Mouse (Mus musculus): ENCODE measurements at regions not wholly inside any gene's neighbourhood (a gene's known extent, or its start where the extent isn't known, plus 50 kb on each side); places are given as distances from the start of the nearest gene placed in this dataset.
A peak's percentile ranks its signal among the peaks of the same experiment; 100 is the strongest.

DNA sequence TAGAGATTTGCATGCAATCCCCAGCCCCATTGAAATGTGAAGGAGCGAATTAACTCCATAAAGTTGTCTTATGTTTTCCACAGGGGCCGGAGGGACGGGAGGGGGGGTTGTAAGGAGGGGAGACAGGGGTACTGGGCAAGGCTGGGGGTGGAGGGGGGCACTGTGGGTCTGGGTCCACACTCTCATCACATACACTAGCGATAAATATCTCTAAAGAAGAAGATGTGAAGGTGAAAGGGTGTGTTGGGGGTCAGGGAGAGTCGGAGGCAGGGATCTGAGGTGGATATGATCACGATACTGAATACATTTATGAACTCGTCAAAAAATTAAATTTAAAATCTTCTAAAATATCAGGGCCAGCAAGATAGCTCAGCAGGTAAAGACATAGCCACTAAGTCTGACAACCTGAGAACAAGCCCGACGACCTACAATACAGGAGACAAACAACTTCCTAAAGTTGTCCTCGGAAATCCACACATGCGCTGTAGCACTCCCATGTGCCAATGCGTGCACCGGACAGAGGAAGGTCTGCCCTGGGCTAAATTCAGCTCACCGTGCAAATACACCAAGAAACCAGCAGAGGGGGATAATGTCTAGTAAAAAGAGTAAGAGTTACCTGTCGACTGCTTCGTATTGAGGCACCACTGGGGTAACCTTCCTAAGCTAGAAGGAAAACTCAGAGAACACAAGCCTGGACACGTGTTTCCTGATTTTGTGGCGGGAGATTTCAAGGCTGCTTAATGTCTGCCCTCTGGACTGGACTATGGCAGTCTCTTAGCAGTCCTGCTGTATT lies 85.6 kb upstream of the Nt5e start:
- DNase-seq (ENCODE audit: low spot score) (peak; percentile 95), ATAC-seq (replicated peaks; ENCODE audit: low FRiP score, low read depth) (peak; percentile 96)
- H3K4me2 ChIP-seq (ENCODE audit: low read length): peak overlapping the region; percentile 66
- H3K9ac ChIP-seq (ENCODE audit: low read depth, low read length): peak overlapping the region; percentile 44; the same call in 1 of the 2 replicates
- no peaks in the 10 kb centered on the region for H3K27me3 ChIP-seq (ENCODE audit: insufficient read depth, low read length)
- H3K27ac ChIP-seq: no peak overlapping the region
- peak overlapping the region; percentile 32 for H3K4me3 ChIP-seq (replicated peaks; ENCODE audit: low read depth, low read length)
- 6% methylated on average over 18 of the region's 18 CpGs for WGBS
- TF ChIP-seq CTCF (IDR thresholded peaks at IDR 0.05; ENCODE audit: low read depth): peak; percentile 88
- no peaks in the 10 kb centered on the region for H3K4me1 ChIP-seq (replicated peaks; ENCODE audit: insufficient read depth, low read length)
- H3K36me3 ChIP-seq (ENCODE audit: insufficient read depth, low read length): no peaks in the 10 kb centered on the region
- no peaks in the 10 kb centered on the region for H3K9me3 ChIP-seq (replicated peaks; ENCODE audit: low read length)

DNA sequence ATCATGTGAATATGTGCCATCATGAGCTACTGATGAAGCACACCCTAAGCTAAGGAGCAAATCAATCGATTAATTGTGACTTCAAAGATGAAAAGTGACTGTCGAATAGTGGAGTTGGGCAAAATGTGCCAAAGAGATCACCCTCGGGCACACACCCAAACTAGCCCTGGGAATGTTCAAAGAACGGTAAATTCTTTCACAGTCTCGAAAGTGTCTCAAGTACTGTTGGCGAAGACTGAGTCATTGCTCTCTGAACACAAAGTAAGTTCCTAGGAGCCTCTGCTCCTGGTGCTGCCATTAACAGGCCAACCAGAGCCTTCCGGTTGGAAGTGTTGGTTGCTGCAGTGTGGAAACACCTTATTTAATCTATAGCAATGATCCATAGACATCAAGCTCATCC lies 84.5 kb upstream of the Nt5e start:
- H3K27me3 ChIP-seq (ENCODE audit: insufficient read depth, low read length): no peaks in the 10 kb centered on the region
- H3K9me3 ChIP-seq (replicated peaks; ENCODE audit: low read length): no peaks in the 10 kb centered on the region
- no peak overlapping the region for H3K27ac ChIP-seq
- WGBS: 85% methylated on average over 7 of the region's 7 CpGs
- H3K4me3 ChIP-seq (replicated peaks; ENCODE audit: low read depth, low read length): no peak overlapping the region
- no peaks in the 10 kb centered on the region for H3K4me1 ChIP-seq (replicated peaks; ENCODE audit: insufficient read depth, low read length)
- no peak overlapping the region for H3K4me2 ChIP-seq (ENCODE audit: low read length)
- no peak for DNase-seq (ENCODE audit: low spot score)
- no peak for TF ChIP-seq CTCF (IDR thresholded peaks at IDR 0.05; ENCODE audit: low read depth)
- ATAC-seq (replicated peaks; ENCODE audit: low FRiP score, low read depth): no peak
- no peaks in the 10 kb centered on the region for H3K36me3 ChIP-seq (ENCODE audit: insufficient read depth, low read length)
- H3K9ac ChIP-seq (ENCODE audit: low read depth, low read length): no peak overlapping the region

DNA sequence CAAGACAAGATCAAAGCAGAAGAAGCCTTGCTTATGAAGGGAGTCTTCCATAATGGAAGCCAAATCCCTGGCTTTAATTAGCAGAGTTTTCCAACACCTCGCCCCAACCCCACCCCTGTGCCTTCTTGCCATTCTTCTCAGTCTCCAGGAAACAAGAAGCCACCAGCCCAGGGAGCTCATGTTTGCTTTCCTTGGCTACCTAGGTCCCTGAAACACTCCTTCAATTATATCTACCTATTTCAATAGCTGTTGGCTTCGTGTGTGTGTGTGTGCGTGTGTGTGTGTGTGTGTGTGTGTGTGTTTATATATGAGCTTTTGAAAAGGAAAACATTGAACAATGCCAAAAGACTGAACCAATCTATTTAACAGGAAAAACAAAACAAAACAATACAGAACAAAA lies 82.5 kb upstream of the Nt5e start:
- Histone ChIP-seq H3K4me3 (replicated peaks; ENCODE audit: low read depth, low read length) (no peak overlapping the region), H3K9ac (ENCODE audit: low read depth, low read length) (no peak overlapping the region), H3K27me3 (ENCODE audit: insufficient read depth, low read length) (no peaks in the 10 kb centered on the region), H3K9me3 (replicated peaks; ENCODE audit: low read length) (no peaks in the 10 kb centered on the region), H3K27ac (no peak overlapping the region), H3K36me3 (ENCODE audit: insufficient read depth, low read length) (no peaks in the 10 kb centered on the region), H3K4me2 (ENCODE audit: low read length) (no peak overlapping the region), H3K4me1 (replicated peaks; ENCODE audit: insufficient read depth, low read length) (no peaks in the 10 kb centered on the region)
- 89% methylated on average over 3 of the region's 3 CpGs for WGBS
- DNase-seq (ENCODE audit: low spot score) (no peak), ATAC-seq (replicated peaks; ENCODE audit: low FRiP score, low read depth) (no peak)
- TF ChIP-seq CTCF (IDR thresholded peaks at IDR 0.05; ENCODE audit: low read depth): no peak

DNA sequence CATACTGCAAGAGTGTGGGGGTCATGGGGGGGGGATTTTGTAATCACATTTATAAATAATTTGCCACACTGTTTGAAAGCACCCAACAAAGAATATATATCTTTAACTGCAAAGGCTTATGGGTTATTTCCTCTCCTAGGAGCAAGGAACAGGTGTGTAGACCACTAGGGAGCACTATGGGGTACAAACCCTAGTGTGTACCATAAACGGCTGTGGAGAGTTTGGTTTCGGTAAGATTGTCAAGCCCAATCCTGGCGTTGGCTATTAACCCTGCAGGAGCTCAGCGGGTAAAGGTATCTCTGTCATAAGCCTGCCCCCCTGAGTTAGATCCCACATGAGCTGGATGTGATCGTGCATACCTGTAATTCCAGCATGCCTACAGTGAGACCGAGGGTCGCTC lies 71.0 kb upstream of the Nt5e start:
- 76% methylated on average over 7 of the region's 7 CpGs for WGBS
- no peak overlapping the region for H3K9ac ChIP-seq (ENCODE audit: low read depth, low read length)
- no peaks in the 10 kb centered on the region for H3K4me1 ChIP-seq (replicated peaks; ENCODE audit: insufficient read depth, low read length)
- ATAC-seq (replicated peaks; ENCODE audit: low FRiP score, low read depth): no peak
- H3K9me3 ChIP-seq (replicated peaks; ENCODE audit: low read length): no peaks in the 10 kb centered on the region
- no peak overlapping the region for H3K4me2 ChIP-seq (ENCODE audit: low read length)
- DNase-seq (ENCODE audit: low spot score): no peak
- peak; percentile 15; the same call in 1 of the 2 replicates for TF ChIP-seq CTCF (IDR thresholded peaks at IDR 0.05; ENCODE audit: low read depth)
- no peak overlapping the region for H3K27ac ChIP-seq
- no peaks in the 10 kb centered on the region for H3K27me3 ChIP-seq (ENCODE audit: insufficient read depth, low read length)
- no peaks in the 10 kb centered on the region for H3K36me3 ChIP-seq (ENCODE audit: insufficient read depth, low read length)
- no peak overlapping the region for H3K4me3 ChIP-seq (replicated peaks; ENCODE audit: low read depth, low read length)

DNA sequence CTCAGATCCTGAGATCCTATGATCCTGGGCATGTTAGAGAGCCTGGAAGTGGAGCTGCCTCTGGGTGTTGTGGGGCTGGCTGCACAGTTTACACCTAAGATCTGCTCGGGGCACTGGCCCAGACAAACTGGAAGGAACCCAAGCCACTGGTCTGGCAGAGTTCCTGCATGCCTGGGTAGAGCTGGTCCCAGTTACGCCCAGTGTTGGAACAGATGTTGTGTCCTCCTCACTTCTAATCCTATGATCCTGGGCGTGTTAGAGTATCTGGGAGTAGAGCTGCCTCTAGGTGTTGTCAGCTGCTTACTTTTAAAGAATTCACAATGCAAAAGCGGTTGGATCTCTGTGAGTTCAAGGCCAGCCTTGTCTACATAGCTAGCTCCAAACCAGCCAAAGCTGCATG lies 67.4 kb upstream of the Nt5e start:
- no peaks in the 10 kb centered on the region for H3K9me3 ChIP-seq (replicated peaks; ENCODE audit: low read length)
- H3K4me1 ChIP-seq (replicated peaks; ENCODE audit: insufficient read depth, low read length): no peaks in the 10 kb centered on the region
- ATAC-seq (replicated peaks; ENCODE audit: low FRiP score, low read depth) (no peak), DNase-seq (ENCODE audit: low spot score) (no peak)
- 82% methylated on average over 4 of the region's 4 CpGs for WGBS
- TF ChIP-seq CTCF (IDR thresholded peaks at IDR 0.05; ENCODE audit: low read depth): no peak
- no peak overlapping the region for H3K9ac ChIP-seq (ENCODE audit: low read depth, low read length)
- no peaks in the 10 kb centered on the region for H3K27me3 ChIP-seq (ENCODE audit: insufficient read depth, low read length)
- no peak overlapping the region for H3K4me2 ChIP-seq (ENCODE audit: low read length)
- no peak overlapping the region for H3K4me3 ChIP-seq (replicated peaks; ENCODE audit: low read depth, low read length)
- H3K27ac ChIP-seq: no peak overlapping the region
- H3K36me3 ChIP-seq (ENCODE audit: insufficient read depth, low read length): no peaks in the 10 kb centered on the region

DNA sequence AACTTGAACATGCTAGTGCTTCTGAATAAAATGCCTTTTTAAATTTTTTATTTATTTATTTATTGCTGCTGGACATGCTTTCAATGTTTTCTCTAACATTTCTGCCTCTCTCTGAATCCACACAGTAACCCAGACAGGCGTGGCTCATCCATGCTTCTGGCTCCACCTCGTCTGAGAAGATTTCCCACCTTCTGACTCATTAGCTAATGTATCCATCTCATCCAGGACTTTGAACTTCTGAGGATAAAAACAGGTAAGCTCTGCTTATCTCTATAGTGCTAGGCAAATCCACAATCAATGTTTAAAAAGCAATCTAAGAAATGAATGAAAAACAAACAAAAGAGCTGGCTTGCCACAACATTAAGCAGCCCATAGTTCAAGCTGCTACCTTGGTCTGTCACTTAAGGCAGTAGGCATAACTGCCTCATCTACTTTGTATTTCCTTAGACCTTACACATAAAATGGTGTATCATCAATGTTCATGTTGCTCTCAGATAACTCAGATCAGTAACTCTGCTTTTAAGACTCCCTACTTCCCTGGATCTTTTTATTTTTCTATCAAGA lies 66.8 kb upstream of the Nt5e start:
- 67% methylated on average over 2 of the region's 2 CpGs for WGBS
- Histone ChIP-seq H3K4me1 (replicated peaks; ENCODE audit: insufficient read depth, low read length) (no peaks in the 10 kb centered on the region), H3K27me3 (ENCODE audit: insufficient read depth, low read length) (no peaks in the 10 kb centered on the region), H3K4me2 (ENCODE audit: low read length) (no peak overlapping the region), H3K36me3 (ENCODE audit: insufficient read depth, low read length) (no peaks in the 10 kb centered on the region), H3K4me3 (replicated peaks; ENCODE audit: low read depth, low read length) (no peak overlapping the region), H3K9ac (ENCODE audit: low read depth, low read length) (no peak overlapping the region), H3K9me3 (replicated peaks; ENCODE audit: low read length) (no peaks in the 10 kb centered on the region), H3K27ac (no peak overlapping the region)
- no peak for DNase-seq (ENCODE audit: low spot score)
- ATAC-seq (replicated peaks; ENCODE audit: low FRiP score, low read depth): no peak
- no peak for TF ChIP-seq CTCF (IDR thresholded peaks at IDR 0.05; ENCODE audit: low read depth)
